Comparison of ENCODE assay signal across 8 mouse cellular contexts in the genomic region with DNA sequence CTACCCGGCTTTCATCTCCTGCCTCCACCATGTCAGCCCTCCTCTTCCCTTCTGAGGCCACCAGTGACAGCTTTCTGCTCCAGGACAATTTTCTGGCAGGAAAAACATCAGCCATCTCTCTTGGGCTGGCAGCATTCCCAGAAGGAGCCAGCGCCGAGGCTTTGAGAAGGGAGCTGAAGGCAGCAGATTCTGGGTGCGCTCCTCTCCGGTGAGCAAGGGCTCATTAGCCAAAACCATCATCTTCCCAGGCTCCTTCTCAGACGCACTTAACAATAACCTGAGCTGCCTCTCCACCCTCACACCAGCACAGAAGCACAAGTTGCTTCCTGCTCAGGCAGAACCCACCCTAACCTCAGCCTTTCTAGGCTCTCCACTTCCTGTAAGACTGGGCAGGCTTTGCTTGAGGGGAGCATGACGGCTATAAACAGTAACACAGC. TPM values are rescaled to one million over a fixed set of nuclear protein-coding genes. Genes with fewer than 3 reads are reported as not detected.
DNase-seq lines count a peak whose midpoint lies in the region; TF ChIP-seq lines count a peak whose summit lies in the region.

No protein-coding gene starts in this region.

- H3K4me3 ChIP-seq in kidney, adult 2 months (ENCODE audit: insufficient read depth, low read depth, low read length) = no peak overlapping the region

- H3K36me3 ChIP-seq in kidney, adult 2 months (ENCODE audit: control insufficient read depth, insufficient read depth, low read length) = no peaks in the 10 kb centered on the region

- peak; percentile 70 for DNase-seq in kidney, adult 2 months
- DNase-seq in kidney, adult 9 months = no peak
- DNase-seq in NIH3T3 (ENCODE audit: low read depth) = peak; percentile 40
- peak; percentile 69 to 78 for DNase-seq in frontal cortex, postnatal 36 days (ENCODE audit: low spot score in 2 of 2)
- peak; percentile 69 to 71 for DNase-seq in kidney, postnatal 25 days
- DNase-seq in right cerebral cortex, adult 2 months (ENCODE audit: low spot score in 2 of 2) = peak; percentile 64 to 71
- DNase-seq in c-Kit-positive CD71-positive TER-119-positive erythroid progenitor cells, embryonic 14.5 days (ENCODE audit: low spot score) = no peak
- no peak for DNase-seq in embryo, embryonic 10.5 days (ENCODE audit: low spot score)

- TF ChIP-seq POLR2A in kidney, adult 2 months (IDR thresholded peaks at IDR 0.05; ENCODE audit: low read depth, low read length) = no peak

- H3K27me3 ChIP-seq in kidney, adult 2 months (replicated peaks; ENCODE audit: control insufficient read depth, insufficient read depth, low read length) = no peaks in the 10 kb centered on the region

- H3K4me1 ChIP-seq in kidney, adult 2 months (ENCODE audit: control insufficient read depth, insufficient read depth, low read length) = no peaks in the 10 kb centered on the region

- 15% methylated on average over 7 of the region's 7 CpGs for WGBS in kidney, adult 2 months

- no peak for TF ChIP-seq CTCF in kidney, adult 2 months (conservative IDR thresholded peaks at IDR 0.05; ENCODE audit: insufficient read depth, insufficient read length, low read depth, low read length)

- no peak overlapping the region for H3K27ac ChIP-seq in kidney, adult 2 months (ENCODE audit: insufficient read depth, low read depth, low read length)

RNA-seq across cellular contexts. Expression of a gene that starts 4.9 kb away (rescaled TPM):
- polyA plus RNA-seq in kidney, adult 2 months (2012; rRNA removed) = 91.4 and 98.1 TPM in 2 replicates

RNA-seq across cellular contexts. Expression of a gene that starts 28.2 kb away (rescaled TPM):
- polyA plus RNA-seq in kidney, adult 2 months (2012; rRNA removed) = 22.2 and 23.9 TPM in 2 replicates

Comparison
In these comparisons a context has a peak if more than half of its experiments do, and no peak if none do; other contexts are left out.
1. DNase-seq: peak in kidney, adult 2 months (single experiment), NIH3T3 (single experiment), frontal cortex, postnatal 36 days (2 of 2), kidney, postnatal 25 days (2 of 2) and right cerebral cortex, adult 2 months (2 of 2); none in kidney, adult 9 months (single experiment), c-Kit-positive CD71-positive TER-119-positive erythroid progenitor cells, embryonic 14.5 days (single experiment) and embryo, embryonic 10.5 days (single experiment).